Comparison of ENCODE assay signal across 8 mouse cellular contexts in the genomic region with DNA sequence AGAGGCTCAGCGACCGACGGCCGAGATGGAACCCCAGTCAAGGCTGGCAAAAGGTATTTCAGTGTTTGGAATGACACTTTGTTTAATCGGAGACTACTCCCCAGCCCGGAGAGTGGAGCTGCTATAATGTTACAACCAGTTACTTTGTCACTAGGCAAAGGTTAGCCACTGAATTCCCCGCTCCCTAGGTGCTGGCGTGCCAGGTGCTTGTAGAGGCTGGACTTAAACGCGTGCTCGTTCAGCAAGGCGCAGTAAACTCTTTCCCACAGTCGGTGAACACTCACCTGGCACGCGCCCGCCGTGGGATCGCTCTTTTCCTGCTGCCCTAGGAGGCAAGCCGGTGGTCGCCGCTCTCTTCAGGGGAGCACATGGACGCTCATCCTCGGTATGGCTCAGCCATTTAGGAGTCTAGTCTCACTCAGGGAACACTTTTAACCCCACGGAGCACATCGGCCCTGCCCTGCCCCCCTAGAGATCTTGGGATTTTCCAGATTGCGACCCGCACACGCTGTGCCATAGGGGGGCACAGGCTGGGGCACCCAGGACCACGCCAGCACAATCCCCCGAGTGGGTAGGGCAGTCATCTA. TPM values are rescaled to one million over a fixed set of nuclear protein-coding genes. Genes with fewer than 3 reads are reported as not detected.
DNase-seq lines count a peak whose midpoint lies in the region; ATAC-seq and TF ChIP-seq lines count a peak whose summit lies in the region.

No protein-coding gene starts in this region.

- H3K4me2 ChIP-seq in lung, embryonic 14.5 days = peak overlapping the region; percentile 94
- peak overlapping the region; percentile 72 for H3K4me2 ChIP-seq in embryonic facial prominence, embryonic 14.5 days (ENCODE audit: low read depth, low read length)
- H3K4me2 ChIP-seq in midbrain, embryonic 14.5 days (ENCODE audit: low read length) = peak overlapping the region; percentile 72

- peak overlapping the region; percentile 56 for H3K9ac ChIP-seq in lung, embryonic 14.5 days
- H3K9ac ChIP-seq in embryonic facial prominence, embryonic 14.5 days (ENCODE audit: low read depth, low read length) = peak overlapping the region; percentile 82
- H3K9ac ChIP-seq in midbrain, embryonic 14.5 days (replicated peaks; ENCODE audit: low read length) = peak overlapping the region; percentile 69; the same call in 1 of the 2 replicates

- no peak overlapping the region for H3K27ac ChIP-seq in lung, embryonic 14.5 days (ENCODE audit: low read depth)
- no peak overlapping the region for H3K27ac ChIP-seq in embryonic facial prominence, embryonic 14.5 days (replicated peaks; ENCODE audit: low read depth, low read length)
- peak overlapping the region; percentile 43 for H3K27ac ChIP-seq in kidney, adult 2 months (ENCODE audit: insufficient read depth, low read depth, low read length)
- H3K27ac ChIP-seq in midbrain, embryonic 14.5 days (replicated peaks; ENCODE audit: low read depth, low read length) = no peak overlapping the region

- no peaks in the 10 kb centered on the region for H3K27me3 ChIP-seq in lung, embryonic 14.5 days (ENCODE audit: insufficient read depth, low read length)
- H3K27me3 ChIP-seq in embryonic facial prominence, embryonic 14.5 days (replicated peaks; ENCODE audit: control insufficient read depth, insufficient read depth, low read length) = no peaks in the 10 kb centered on the region
- H3K27me3 ChIP-seq in kidney, adult 2 months (replicated peaks; ENCODE audit: control insufficient read depth, insufficient read depth, low read length) = no peaks in the 10 kb centered on the region
- no peaks in the 10 kb centered on the region for H3K27me3 ChIP-seq in midbrain, embryonic 14.5 days (ENCODE audit: control insufficient read depth, insufficient read depth, low read length)

- no peaks in the 10 kb centered on the region for H3K36me3 ChIP-seq in lung, embryonic 14.5 days (ENCODE audit: insufficient read depth)
- H3K36me3 ChIP-seq in embryonic facial prominence, embryonic 14.5 days (ENCODE audit: control insufficient read depth, insufficient read depth, low read length) = 0 out of 2 replicates have a peak, but pooled peaks cover 4% of the 10 kb centered on the region
- H3K36me3 ChIP-seq in kidney, adult 2 months (ENCODE audit: control insufficient read depth, insufficient read depth, low read length) = no peaks in the 10 kb centered on the region
- no peaks in the 10 kb centered on the region for H3K36me3 ChIP-seq in midbrain, embryonic 14.5 days (ENCODE audit: control insufficient read depth, insufficient read depth, low read length)

- no peak for DNase-seq in lung, embryonic 14.5 days
- no peak for DNase-seq in lung, postnatal 4 days
- no peak for DNase-seq in embryonic facial prominence, embryonic 14.5 days (ENCODE audit: low spot score)
- DNase-seq in kidney, adult 2 months = peak; percentile 58
- no peak for DNase-seq in midbrain, embryonic 14.5 days
- DNase-seq in Muller cell, postnatal 12 days (ENCODE audit: inconsistent ontology term) = no peak
- DNase-seq in cerebellum, adult 9-11 months = no peak
- DNase-seq in right cerebral cortex, postnatal 36 days (ENCODE audit: low spot score in 2 of 2) = no peak

- 1% methylated on average over 30 of the region's 30 CpGs for WGBS in lung, embryonic 14.5 days
- 3% methylated on average over 30 of the region's 30 CpGs for WGBS in embryonic facial prominence, embryonic 14.5 days
- 1% methylated on average over 30 of the region's 30 CpGs for WGBS in kidney, adult 2 months
- WGBS in midbrain, embryonic 14.5 days = 3% methylated on average over 30 of the region's 30 CpGs

- TF ChIP-seq POLR2A in kidney, adult 2 months (IDR thresholded peaks at IDR 0.05; ENCODE audit: low read depth, low read length) = no peak

- H3K4me3 ChIP-seq in lung, embryonic 14.5 days (ENCODE audit: low read depth, low read length) = peak overlapping the region; percentile 83
- H3K4me3 ChIP-seq in embryonic facial prominence, embryonic 14.5 days (ENCODE audit: low read depth, low read length) = peak overlapping the region; percentile 77
- peak overlapping the region; percentile 67 for H3K4me3 ChIP-seq in kidney, adult 2 months (ENCODE audit: insufficient read depth, low read depth, low read length)
- peak overlapping the region; percentile 83 for H3K4me3 ChIP-seq in midbrain, embryonic 14.5 days (replicated peaks; ENCODE audit: low read depth, low read length)

- H3K9me3 ChIP-seq in lung, embryonic 14.5 days (ENCODE audit: low read depth, low read length) = no peaks in the 10 kb centered on the region
- H3K9me3 ChIP-seq in embryonic facial prominence, embryonic 14.5 days (ENCODE audit: control insufficient read depth, low read length) = no peaks in the 10 kb centered on the region
- H3K9me3 ChIP-seq in midbrain, embryonic 14.5 days (ENCODE audit: control insufficient read depth, low read length) = no peaks in the 10 kb centered on the region

- TF ChIP-seq CTCF in lung, embryonic 14.5 days (IDR thresholded peaks at IDR 0.05; ENCODE audit: low read depth) = no peak; the same call in 1 of the 2 replicates
- TF ChIP-seq CTCF in kidney, adult 2 months (conservative IDR thresholded peaks at IDR 0.05; ENCODE audit: insufficient read depth, insufficient read length, low read depth, low read length) = no peak

- H3K4me1 ChIP-seq in lung, embryonic 14.5 days (ENCODE audit: insufficient read depth) = peaks cover 18% of the 10 kb centered on the region
- H3K4me1 ChIP-seq in embryonic facial prominence, embryonic 14.5 days (ENCODE audit: control insufficient read depth, insufficient read depth, low read length) = peaks cover 28% of the 10 kb centered on the region
- peaks cover 46% of the 10 kb centered on the region for H3K4me1 ChIP-seq in kidney, adult 2 months (ENCODE audit: control insufficient read depth, insufficient read depth, low read length)
- H3K4me1 ChIP-seq in midbrain, embryonic 14.5 days (ENCODE audit: control insufficient read depth, insufficient read depth, low read length) = peaks cover 19% of the 10 kb centered on the region

- peak; percentile 47 for ATAC-seq in lung, embryonic 14.5 days (ENCODE audit: insufficient read depth)
- ATAC-seq in embryonic facial prominence, embryonic 14.5 days (ENCODE audit: low read depth) = no peak; the same call in 1 of the 2 replicates
- ATAC-seq in midbrain, embryonic 14.5 days (ENCODE audit: low FRiP score, low TSS enrichment) = peak; percentile 56; the same call in 1 of the 2 replicates

RNA-seq across cellular contexts. Expression of a gene that starts 0.5 kb away (rescaled TPM):
- polyA plus RNA-seq in lung, embryonic 14.5 days (2014; fragmentation: Nextera tagmentation; extraction: Ambion mirVana) = 100.0 and 102 TPM in 2 replicates
- 76.1 and 78.6 TPM in 2 replicates for polyA plus RNA-seq in embryonic facial prominence, embryonic 14.5 days (2014; fragmentation: Nextera tagmentation; extraction: Ambion mirVana)
- polyA plus RNA-seq in kidney, adult 2 months (2012; rRNA removed) = 33.0 and 44.8 TPM in 2 replicates
- 18.5 and 23.2 TPM in 2 replicates for polyA plus RNA-seq in midbrain, embryonic 14.5 days (2014; fragmentation: Nextera tagmentation; extraction: Ambion mirVana)

RNA-seq across cellular contexts. Expression of a gene that starts 16.8 kb away (rescaled TPM):
- 19.1 and 24.5 TPM in 2 replicates for polyA plus RNA-seq in lung, embryonic 14.5 days (2014; fragmentation: Nextera tagmentation; extraction: Ambion mirVana)
- polyA plus RNA-seq in embryonic facial prominence, embryonic 14.5 days (2014; fragmentation: Nextera tagmentation; extraction: Ambion mirVana) = 18.8 and 19.4 TPM in 2 replicates
- 39.3 and 46.2 TPM in 2 replicates for polyA plus RNA-seq in kidney, adult 2 months (2012; rRNA removed)
- polyA plus RNA-seq in midbrain, embryonic 14.5 days (2014; fragmentation: Nextera tagmentation; extraction: Ambion mirVana) = 33.0 and 42.2 TPM in 2 replicates

RNA-seq across cellular contexts. Expression of a gene that starts 52.3 kb away (rescaled TPM):
- polyA plus RNA-seq in lung, embryonic 14.5 days (2014; fragmentation: Nextera tagmentation; extraction: Ambion mirVana) = 66.4 and 73.4 TPM in 2 replicates
- 61.6 and 61.7 TPM in 2 replicates for polyA plus RNA-seq in embryonic facial prominence, embryonic 14.5 days (2014; fragmentation: Nextera tagmentation; extraction: Ambion mirVana)
- 78.2 and 81.1 TPM in 2 replicates for polyA plus RNA-seq in kidney, adult 2 months (2012; rRNA removed)
- polyA plus RNA-seq in midbrain, embryonic 14.5 days (2014; fragmentation: Nextera tagmentation; extraction: Ambion mirVana) = 52.4 and 53.7 TPM in 2 replicates
